In genomic region chr5:23436735-23437134, GRCm38 (mm10) we compare ENCODE assay signal across 8 mouse cellular contexts. TPM values are rescaled to one million over a fixed set of nuclear protein-coding genes. Genes with fewer than 3 reads are reported as not detected.
DNase-seq lines count a peak whose midpoint lies in the region; ATAC-seq and TF ChIP-seq lines count a peak whose summit lies in the region.

No protein-coding gene starts in this region.

- peak overlapping the region; percentile 100 for H3K27ac ChIP-seq in layer of hippocampus, adult 2 months
- H3K27ac ChIP-seq in embryonic facial prominence, embryonic 13.5 days = no peak overlapping the region
- H3K27ac ChIP-seq in intestine, embryonic 16.5 days (ENCODE audit: low read length) = no peak overlapping the region
- no peak overlapping the region for H3K27ac ChIP-seq in neural tube, embryonic 12.5 days

- WGBS in embryonic facial prominence, embryonic 13.5 days = 15% methylated on average over 2 of the region's 2 CpGs
- 8% methylated on average over 2 of the region's 2 CpGs for WGBS in intestine, embryonic 16.5 days
- 13% methylated on average over 2 of the region's 2 CpGs for WGBS in neural tube, embryonic 12.5 days

- no peaks in the 10 kb centered on the region for H3K36me3 ChIP-seq in embryonic facial prominence, embryonic 13.5 days
- no peaks in the 10 kb centered on the region for H3K36me3 ChIP-seq in intestine, embryonic 16.5 days (ENCODE audit: control insufficient read depth, insufficient read depth, low read length)
- no peaks in the 10 kb centered on the region for H3K36me3 ChIP-seq in neural tube, embryonic 12.5 days

- peaks cover 8% of the 10 kb centered on the region for H3K4me1 ChIP-seq in embryonic facial prominence, embryonic 13.5 days
- H3K4me1 ChIP-seq in intestine, embryonic 16.5 days (ENCODE audit: control insufficient read depth, insufficient read depth, low read length) = peaks cover 2% of the 10 kb centered on the region; the same call in 1 of the 2 replicates
- H3K4me1 ChIP-seq in neural tube, embryonic 12.5 days = peaks cover 7% of the 10 kb centered on the region; the same call in 1 of the 2 replicates

- no peak for TF ChIP-seq CTCF in layer of hippocampus, adult 2 months (conservative IDR thresholded peaks at IDR 0.05)

- no peaks in the 10 kb centered on the region for H3K9me3 ChIP-seq in embryonic facial prominence, embryonic 13.5 days
- no peaks in the 10 kb centered on the region for H3K9me3 ChIP-seq in intestine, embryonic 16.5 days (ENCODE audit: control insufficient read depth, low read length)
- no peaks in the 10 kb centered on the region for H3K9me3 ChIP-seq in neural tube, embryonic 12.5 days

- no peak for ATAC-seq in embryonic facial prominence, embryonic 13.5 days (ENCODE audit: insufficient number of reproducible peaks, insufficient read depth, low FRiP score, low TSS enrichment, low read depth)
- no peak for ATAC-seq in intestine, embryonic 16.5 days
- no peak for ATAC-seq in neural tube, embryonic 12.5 days (ENCODE audit: low FRiP score, low read depth)

- peak overlapping the region; percentile 63 for H3K9ac ChIP-seq in embryonic facial prominence, embryonic 13.5 days
- no peak overlapping the region for H3K9ac ChIP-seq in intestine, embryonic 16.5 days (ENCODE audit: low read depth, low read length)
- peak overlapping the region; percentile 100 for H3K9ac ChIP-seq in neural tube, embryonic 12.5 days

- DNase-seq in layer of hippocampus, adult 2 months (ENCODE audit: low spot score in 2 of 2) = no peak
- no peak for DNase-seq in layer of hippocampus, postnatal 36 days
- DNase-seq in layer of hippocampus, postnatal 25 days (ENCODE audit: extremely low spot score in 1 of 2, low spot score in 1 of 2) = no peak
- no peak for DNase-seq in thymus, postnatal 36 days
- no peak for DNase-seq in retina, embryonic 14.5 days (ENCODE audit: low spot score)

- H3K4me3 ChIP-seq in layer of hippocampus, adult 2 months = peak overlapping the region; percentile 97
- peak overlapping the region; percentile 98 for H3K4me3 ChIP-seq in embryonic facial prominence, embryonic 13.5 days
- H3K4me3 ChIP-seq in intestine, embryonic 16.5 days (ENCODE audit: low read length) = peak overlapping the region; percentile 43
- peak overlapping the region; percentile 97 for H3K4me3 ChIP-seq in neural tube, embryonic 12.5 days

- no peaks in the 10 kb centered on the region for H3K27me3 ChIP-seq in embryonic facial prominence, embryonic 13.5 days
- H3K27me3 ChIP-seq in intestine, embryonic 16.5 days (replicated peaks; ENCODE audit: control insufficient read depth, insufficient read depth, low read length) = no peaks in the 10 kb centered on the region
- no peaks in the 10 kb centered on the region for H3K27me3 ChIP-seq in neural tube, embryonic 12.5 days (replicated peaks)

- peak overlapping the region; percentile 76 for H3K4me2 ChIP-seq in embryonic facial prominence, embryonic 13.5 days
- H3K4me2 ChIP-seq in intestine, embryonic 16.5 days (ENCODE audit: low read depth, low read length) = peak overlapping the region; percentile 60
- H3K4me2 ChIP-seq in neural tube, embryonic 12.5 days (replicated peaks) = peak overlapping the region; percentile 71

RNA-seq across cellular contexts. Expression of gene Kmt2e, which starts 2.5 kb away (rescaled TPM):
- 10 to 100 TPM; 90.6 to 93.1 TPM for total RNA-seq in layer of hippocampus, adult 2 months (2021)
- 10 to 100 TPM; 90.9 to 92.2 TPM for total RNA-seq in layer of hippocampus, postnatal 36 days (2021)
- 123 and 126 TPM in 2 replicates for polyA plus RNA-seq in embryonic facial prominence, embryonic 13.5 days (2015; fragmentation: Nextera tagmentation; extraction: Ambion mirVana)
- 74.6 and 83.1 TPM in 2 replicates for polyA plus RNA-seq in intestine, embryonic 16.5 days (2015; fragmentation: Nextera tagmentation; extraction: Ambion mirVana)
- polyA plus RNA-seq in neural tube, embryonic 12.5 days (2016; fragmentation: Nextera tagmentation; extraction: Ambion mirVana) = 142 and 145 TPM in 2 replicates
- total RNA-seq in layer of hippocampus, postnatal 25 days (2021) = 100 to 1,000 TPM in 1 of 2 experiments, 10 to 100 TPM in 1; 80.8 to 102 TPM

Comparison
In these comparisons a context has a peak if more than half of its experiments do, and no peak if none do; other contexts are left out.
1. H3K4me3 ChIP-seq: peak in every context shown above with its lines; median percentile 98 in embryonic facial prominence, embryonic 13.5 days; 97 in layer of hippocampus, adult 2 months; 97 in neural tube, embryonic 12.5 days; 43 in intestine, embryonic 16.5 days.